Mouse (Mus musculus): ENCODE measurements around the gene Vps54. TPM values are rescaled to one million over a fixed set of nuclear protein-coding genes. Genes with fewer than 3 reads are reported as not detected.
A peak's percentile ranks its signal among the peaks of the same experiment; 100 is the strongest.

Vps54 gene
- total RNA-seq, 2 experiments from 2014 or later = 18.0 to 18.2 TPM

- intact Hi-C loops (cut with DNase I) = no loop called here
- DNase-seq (ENCODE audit: low spot score) = no peak
Observed at GRCm38 (mm10) chr11:21326770-21327169, 87.7 kb downstream of the Vps54 start.

GRCm38 (mm10) chr11:21327486-21327885 lies 88.4 kb downstream of the Vps54 start:
- no peak for DNase-seq (ENCODE audit: low spot score)
- intact Hi-C loops (cut with DNase I) = no loop called here

- intact Hi-C loops (cut with DNase I) = no loop called here
- no peak for DNase-seq (ENCODE audit: low spot score)
Observed at GRCm38 (mm10) chr11:21328141-21328540, 89.1 kb downstream of the Vps54 start.

GRCm38 (mm10) chr11:21332639-21333295 lies 93.7 kb downstream of the Vps54 start:
- intact Hi-C loops (cut with DNase I) = no loop called here
- DNase-seq (ENCODE audit: low spot score) = no peak

- intact Hi-C loops (cut with DNase I) = no loop called here
Observed at GRCm38 (mm10) chr11:21337855-21338254, 98.8 kb downstream of the Vps54 start.

GRCm38 (mm10) chr11:21339088-21339487 lies 100.0 kb downstream of the Vps54 start:
- intact Hi-C loops (cut with DNase I) = no loop called here
- no peak for DNase-seq (ENCODE audit: low spot score)

More at GRCm38 (mm10) chr11:21337855-21338254, 98.8 kb downstream of the Vps54 start:
- no peak for DNase-seq (ENCODE audit: low spot score)

GRCm38 (mm10) chr11:21343490-21343889 lies 104.4 kb downstream of the Vps54 start:
- no peak for DNase-seq (ENCODE audit: low spot score)
- intact Hi-C loops (cut with DNase I) = no loop called here

- intact Hi-C loops (cut with DNase I) = no loop called here
- DNase-seq (ENCODE audit: low spot score) = no peak
Observed at GRCm38 (mm10) chr11:21346020-21346419, 106.9 kb downstream of the Vps54 start.

GRCm38 (mm10) chr11:21348890-21349289 lies 109.8 kb downstream of the Vps54 start:
- intact Hi-C loops (cut with DNase I) = no loop called here

GRCm38 (mm10) chr11:21351296-21351695 lies 112.2 kb downstream of the Vps54 start:
- intact Hi-C loops (cut with DNase I) = loop anchor here (5.0 kb wide), 1 partner anchor 81 kb away; no protein-coding TSS in a partner anchor
- no peak for DNase-seq (ENCODE audit: low spot score)

More at GRCm38 (mm10) chr11:21348890-21349289, 109.8 kb downstream of the Vps54 start:
- no peak for DNase-seq (ENCODE audit: low spot score)

- DNase-seq (ENCODE audit: low spot score) = no peak
- intact Hi-C loops (cut with DNase I) = no loop called here
Observed at GRCm38 (mm10) chr11:21363144-21363940, 124.3 kb downstream of the Vps54 start.

- no peak for DNase-seq (ENCODE audit: low spot score)
- intact Hi-C loops (cut with DNase I) = no loop called here
Observed at GRCm38 (mm10) chr11:21368466-21368865, 129.4 kb downstream of the Vps54 start.

GRCm38 (mm10) chr11:21369248-21370016 lies 130.4 kb downstream of the Vps54 start:
- no peak for DNase-seq (ENCODE audit: low spot score)
- intact Hi-C loops (cut with DNase I) = loop anchor here (2.0 to 5.0 kb wide), 2 partner anchors 31 to 198 kb away; no protein-coding TSS in a partner anchor

- intact Hi-C loops (cut with DNase I) = loop anchor here (2.0 to 5.0 kb wide), 2 partner anchors 30 to 197 kb away; no protein-coding TSS in a partner anchor
- peak; percentile 75 for DNase-seq (ENCODE audit: low spot score)
Observed at GRCm38 (mm10) chr11:21370399-21371121, 131.5 kb downstream of the Vps54 start.

Small RNAs within 50 kb of the gene (microRNA-seq; reads per million reads assigned to microRNA genes)
- gene Mir1933 = 0.83 reads per million

Other genes with a start within 250 kb of the Vps54 start
- gene Peli1, start 148.0 kb upstream of the Vps54 start, total RNA-seq (2021) = 10 to 100 TPM; 12.4 to 16.0 TPM
- gene Ugp2, start 131.9 kb downstream of the Vps54 start, total RNA-seq (2021) = 100 to 1,000 TPM; 206 to 224 TPM

All from heart, postnatal 25 days (tissue).